Mouse (Mus musculus): Measurements from ENCODE around the gene Cox17. TPM values are rescaled to one million over a fixed set of nuclear protein-coding genes. Genes with fewer than 3 reads are reported as not detected.

Gene Cox17
- total RNA-seq, 2 experiments from 2014 or later = 261 to 277 TPM

- peak; percentile 42 for DNase-seq (ENCODE audit: low spot score)
- intact Hi-C loops (cut with DNase I) = loop anchor here (10.0 kb wide), 1 partner anchor 474 kb away; no protein-coding TSS in a partner anchor
These were observed 21.5 kb downstream of the Cox17 start for GRCm38 (mm10) chr16:38368336-38368735.

GRCm38 (mm10) chr16:38369000-38369399 is 22.2 kb downstream of the Cox17 start:
- intact Hi-C loops (cut with DNase I) = loop anchor here (10.0 kb wide), 1 partner anchor 474 kb away; no protein-coding TSS in a partner anchor
- DNase-seq (ENCODE audit: low spot score) = no peak

GRCm38 (mm10) chr16:38369431-38369830 is 22.6 kb downstream of the Cox17 start:
- no peak for DNase-seq (ENCODE audit: low spot score)
- intact Hi-C loops (cut with DNase I) = loop anchor here (10.0 kb wide), 1 partner anchor 475 kb away; no protein-coding TSS in a partner anchor

- no peak for DNase-seq (ENCODE audit: low spot score)
- intact Hi-C loops (cut with DNase I) = loop anchor here (10.0 kb wide), 1 partner anchor 475 kb away; no protein-coding TSS in a partner anchor
These were observed 23.2 kb downstream of the Cox17 start for GRCm38 (mm10) chr16:38369992-38370484.

GRCm38 (mm10) chr16:38370633-38371374 is 24.0 kb downstream of the Cox17 start:
- intact Hi-C loops (cut with DNase I) = no loop called here
- DNase-seq (ENCODE audit: low spot score) = no peak

- intact Hi-C loops (cut with DNase I) = no loop called here
- no peak for DNase-seq (ENCODE audit: low spot score)
These were observed 25.0 kb downstream of the Cox17 start for GRCm38 (mm10) chr16:38371705-38372296.

- DNase-seq (ENCODE audit: low spot score) = no peak
- intact Hi-C loops (cut with DNase I) = no loop called here
These were observed 26.1 kb downstream of the Cox17 start for GRCm38 (mm10) chr16:38372876-38373275.

- DNase-seq (ENCODE audit: low spot score) = no peak
- intact Hi-C loops (cut with DNase I) = no loop called here
These were observed 26.6 kb downstream of the Cox17 start for GRCm38 (mm10) chr16:38373439-38373838.

- intact Hi-C loops (cut with DNase I) = no loop called here
These were observed 27.1 kb downstream of the Cox17 start for GRCm38 (mm10) chr16:38373941-38374340.

GRCm38 (mm10) chr16:38374379-38375140 is 27.8 kb downstream of the Cox17 start:
- intact Hi-C loops (cut with DNase I) = loop anchor here (5.0 kb wide), 1 partner anchor 78 kb away; the partner anchor contains the start of gene Adprh
- no peak for DNase-seq (ENCODE audit: low spot score)

More at GRCm38 (mm10) chr16:38373941-38374340, 27.1 kb downstream of the Cox17 start:
- no peak for DNase-seq (ENCODE audit: low spot score)

- intact Hi-C loops (cut with DNase I) = loop anchor here (5.0 kb wide), 1 partner anchor 77 kb away; the partner anchor contains the start of gene Adprh
- DNase-seq (ENCODE audit: low spot score) = no peak
These were observed 28.4 kb downstream of the Cox17 start for GRCm38 (mm10) chr16:38375182-38375581.

GRCm38 (mm10) chr16:38376163-38376840 is 29.5 kb downstream of the Cox17 start:
- no peak for DNase-seq (ENCODE audit: low spot score)
- intact Hi-C loops (cut with DNase I) = loop anchor here (5.0 kb wide), 1 partner anchor 76 kb away; the partner anchor contains the start of gene Adprh

- intact Hi-C loops (cut with DNase I) = loop anchor here (5.0 kb wide), 1 partner anchor 75 kb away; the partner anchor contains the start of gene Adprh
- no peak for DNase-seq (ENCODE audit: low spot score)
These were observed 30.1 kb downstream of the Cox17 start for GRCm38 (mm10) chr16:38376841-38377249.

GRCm38 (mm10) chr16:38377546-38377945 is 30.8 kb downstream of the Cox17 start:
- DNase-seq (ENCODE audit: low spot score) = no peak
- intact Hi-C loops (cut with DNase I) = loop anchor here (5.0 kb wide), 1 partner anchor 75 kb away; the partner anchor contains the start of gene Adprh

- intact Hi-C loops (cut with DNase I) = loop anchor here (5.0 kb wide), 1 partner anchor 74 kb away; the partner anchor contains the start of gene Adprh
- no peak for DNase-seq (ENCODE audit: low spot score)
These were observed 31.8 kb downstream of the Cox17 start for GRCm38 (mm10) chr16:38378591-38378990.

GRCm38 (mm10) chr16:38379088-38379487 is 32.3 kb downstream of the Cox17 start:
- intact Hi-C loops (cut with DNase I) = loop anchor here (5.0 kb wide), 1 partner anchor 73 kb away; the partner anchor contains the start of gene Adprh
- no peak for DNase-seq (ENCODE audit: low spot score)

GRCm38 (mm10) chr16:38379493-38379892 is 32.7 kb downstream of the Cox17 start:
- no peak for DNase-seq (ENCODE audit: low spot score)
- intact Hi-C loops (cut with DNase I) = loop anchor here (5.0 kb wide), 1 partner anchor 73 kb away; the partner anchor contains the start of gene Adprh

GRCm38 (mm10) chr16:38379926-38380325 is 33.1 kb downstream of the Cox17 start:
- no peak for DNase-seq (ENCODE audit: low spot score)
- intact Hi-C loops (cut with DNase I) = loop anchor here (5.0 kb wide), 1 partner anchor 72 kb away; the partner anchor contains the start of gene Adprh

- intact Hi-C loops (cut with DNase I) = no loop called here
- DNase-seq (ENCODE audit: low spot score) = no peak
These were observed 36.9 kb downstream of the Cox17 start for GRCm38 (mm10) chr16:38383683-38384082.

All from heart, postnatal 25 days (tissue).